Mouse (Mus musculus) gastrocnemius, postnatal 4 days (tissue): ENCODE measurements around the gene Exoc4. TPM values are rescaled to one million over a fixed set of nuclear protein-coding genes. Genes with fewer than 3 reads are reported as not detected.

ENCODE experiments used
- DNase-seq, 2 experiments: peaks; one replicate each; pipeline ENCODE4 v3.0.0; 2021 to 2022; ENCODE audit warnings: low spot score in 2 of 2, mixed read lengths in 2 of 2
- total RNA-seq, 2 experiments: library from RNA; stranded (reverse); gene quantifications; 2 replicates each; pipeline ENCODE4 v1.2.3; 2021

Exoc4 gene
- total RNA-seq, 2 experiments from 2014 or later, result 57.7 to 61.7 TPM

- no peak for DNase-seq
Measured at GRCm38 (mm10) chr6:33836048-33836780, 587.3 kb downstream of the Exoc4 start.

- no peak for DNase-seq
Measured at GRCm38 (mm10) chr6:33842901-33843300, 594.0 kb downstream of the Exoc4 start.

GRCm38 (mm10) chr6:33859049-33859448 is 610.2 kb downstream of the Exoc4 start:
- no peak for DNase-seq

GRCm38 (mm10) chr6:33865752-33866151 is 616.9 kb downstream of the Exoc4 start:
- no peak for DNase-seq

- DNase-seq, result no peak
Measured at GRCm38 (mm10) chr6:33866901-33867580, 618.2 kb downstream of the Exoc4 start.

- no peak for DNase-seq
Measured at GRCm38 (mm10) chr6:33869251-33869650, 620.4 kb downstream of the Exoc4 start.

- no peak for DNase-seq
Measured at GRCm38 (mm10) chr6:33870468-33871142, 621.7 kb downstream of the Exoc4 start.

- DNase-seq, result no peak
Measured at GRCm38 (mm10) chr6:33871286-33871685, 622.4 kb downstream of the Exoc4 start.

- DNase-seq, result no peak
Measured at GRCm38 (mm10) chr6:33872192-33872591, 623.3 kb downstream of the Exoc4 start.

GRCm38 (mm10) chr6:33873000-33873399 is 624.1 kb downstream of the Exoc4 start:
- DNase-seq, result no peak

- DNase-seq, result no peak
Measured at GRCm38 (mm10) chr6:33874291-33875014, 625.6 kb downstream of the Exoc4 start.

- DNase-seq, result no peak
Measured at GRCm38 (mm10) chr6:33884141-33884683, 635.3 kb downstream of the Exoc4 start.

GRCm38 (mm10) chr6:33886941-33887340 is 638.1 kb downstream of the Exoc4 start:
- DNase-seq, result no peak

- no peak for DNase-seq
Measured at GRCm38 (mm10) chr6:33890926-33891325, 642.0 kb downstream of the Exoc4 start.

- DNase-seq, result no peak
Measured at GRCm38 (mm10) chr6:33892142-33892541, 643.3 kb downstream of the Exoc4 start.

GRCm38 (mm10) chr6:33899973-33900372 is 651.1 kb downstream of the Exoc4 start:
- no peak for DNase-seq

GRCm38 (mm10) chr6:33900615-33901014 is 651.7 kb downstream of the Exoc4 start:
- DNase-seq, result no peak

- no peak for DNase-seq
Measured at GRCm38 (mm10) chr6:33905099-33905498, 656.2 kb downstream of the Exoc4 start.

GRCm38 (mm10) chr6:33910671-33911070 is 661.8 kb downstream of the Exoc4 start:
- DNase-seq, result no peak

GRCm38 (mm10) chr6:33913072-33913471 is 664.2 kb downstream of the Exoc4 start:
- DNase-seq, result no peak

GRCm38 (mm10) chr6:33913486-33913885 is 664.6 kb downstream of the Exoc4 start:
- DNase-seq, result no peak
